Mouse (Mus musculus) Muller cell, postnatal 12 days (primary cell): ENCODE measurements at regions not wholly inside any gene's neighbourhood (a gene's known extent, or its start where the extent isn't known, plus 50 kb on each side); places are given as distances from the start of the nearest gene placed in this dataset.

ENCODE experiments used
- DNase-seq: peaks from one replicate; pipeline ENCODE4 v3.0.0-alpha.2; 2015; ENCODE audit errors: inconsistent ontology term

- no peak for DNase-seq
These were observed 387.6 kb upstream of the Nfe2l3 start for GRCm38 (mm10) chr6:51044873-51045272.

- no peak for DNase-seq
These were observed 380.0 kb upstream of the Nfe2l3 start for GRCm38 (mm10) chr6:51052451-51052921.

- DNase-seq: peak; percentile 93
These were observed 375.2 kb upstream of the Nfe2l3 start for GRCm38 (mm10) chr6:51057229-51057628.

GRCm38 (mm10) chr6:51059923-51060847, 372.3 kb upstream of the Nfe2l3 start:
- no peak for DNase-seq

- DNase-seq: no peak
These were observed 371.5 kb upstream of the Nfe2l3 start for GRCm38 (mm10) chr6:51060848-51061535.

GRCm38 (mm10) chr6:51065156-51065555, 367.3 kb upstream of the Nfe2l3 start:
- DNase-seq: no peak

- no peak for DNase-seq
These were observed 365.1 kb upstream of the Nfe2l3 start for GRCm38 (mm10) chr6:51067332-51067731.

GRCm38 (mm10) chr6:51069945-51070344, 362.5 kb upstream of the Nfe2l3 start:
- DNase-seq: no peak

- no peak for DNase-seq
These were observed 361.2 kb upstream of the Nfe2l3 start for GRCm38 (mm10) chr6:51071243-51071642.

- no peak for DNase-seq
These were observed 357.4 kb upstream of the Nfe2l3 start for GRCm38 (mm10) chr6:51075026-51075425.

GRCm38 (mm10) chr6:51076861-51077768, 355.4 kb upstream of the Nfe2l3 start:
- peak; percentile 64 for DNase-seq

- no peak for DNase-seq
These were observed 354.7 kb upstream of the Nfe2l3 start for GRCm38 (mm10) chr6:51077769-51078096.

- DNase-seq: no peak
These were observed 354.0 kb upstream of the Nfe2l3 start for GRCm38 (mm10) chr6:51078353-51078966.

- DNase-seq: no peak
These were observed 353.5 kb upstream of the Nfe2l3 start for GRCm38 (mm10) chr6:51078967-51079355.

- DNase-seq: no peak
These were observed 351.4 kb upstream of the Nfe2l3 start for GRCm38 (mm10) chr6:51081056-51081455.

- DNase-seq: no peak
These were observed 347.8 kb upstream of the Nfe2l3 start for GRCm38 (mm10) chr6:51084656-51085055.

- DNase-seq: no peak
These were observed 346.9 kb upstream of the Nfe2l3 start for GRCm38 (mm10) chr6:51085547-51085946.

- DNase-seq: no peak
These were observed 346.1 kb upstream of the Nfe2l3 start for GRCm38 (mm10) chr6:51086347-51086746.

GRCm38 (mm10) chr6:51087806-51088205, 344.7 kb upstream of the Nfe2l3 start:
- no peak for DNase-seq

- no peak for DNase-seq
These were observed 343.7 kb upstream of the Nfe2l3 start for GRCm38 (mm10) chr6:51088641-51089372.

GRCm38 (mm10) chr6:51093196-51093595, 339.3 kb upstream of the Nfe2l3 start:
- DNase-seq: no peak
